Mouse (Mus musculus) frontal cortex, postnatal 36 days (tissue): ENCODE data around the gene Gclm.
"Not testable (repeated sequence)": the region's sequence is repeated elsewhere in the genome, so short reads cannot be mapped to it uniquely, and the experiment has no call there.

Experiments used
- DNase-seq, 2 experiments: peaks; one replicate each; pipeline ENCODE4 v3.0.0; 2022; ENCODE audit warnings: low spot score in 2 of 2

Gene Gclm

DNA sequence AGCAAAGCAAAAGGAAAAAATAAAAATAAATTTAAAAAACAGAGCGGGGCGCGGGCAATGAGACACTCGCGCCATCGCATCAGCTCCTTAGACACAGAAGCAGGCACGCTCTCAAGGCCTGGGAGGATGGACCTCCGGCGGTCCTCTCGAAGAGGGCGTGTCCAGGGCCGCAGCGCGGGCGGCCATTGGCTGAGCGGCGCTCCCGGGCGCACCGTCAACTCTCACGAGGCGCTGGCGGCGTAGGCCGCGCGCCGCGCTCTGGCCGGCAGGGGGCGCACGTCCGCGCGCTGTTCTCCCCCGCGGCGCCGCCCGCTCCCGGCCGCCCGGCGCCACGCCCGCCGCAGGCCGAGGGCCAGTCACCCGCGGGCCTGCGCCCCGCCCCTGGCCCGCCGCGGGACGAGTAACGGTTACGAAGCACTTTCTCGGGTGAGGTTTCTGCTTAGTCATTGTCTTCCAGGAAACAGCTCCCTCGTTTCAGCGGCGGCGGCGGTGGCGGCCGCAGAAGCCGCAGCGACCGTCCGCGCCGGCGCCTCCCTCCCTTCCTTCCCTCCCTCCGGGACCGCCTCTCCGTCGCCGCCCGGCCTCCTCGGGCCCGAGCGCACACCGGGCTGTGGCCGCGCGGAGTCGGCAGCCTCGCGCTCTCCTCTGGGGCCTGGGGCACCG is at the start of gene Gclm:
Gene Gclm (plus strand): TSS at position 343 of the 663 bp plus-strand sequence.
- peak; percentile 88 to 93 for DNase-seq

DNA sequence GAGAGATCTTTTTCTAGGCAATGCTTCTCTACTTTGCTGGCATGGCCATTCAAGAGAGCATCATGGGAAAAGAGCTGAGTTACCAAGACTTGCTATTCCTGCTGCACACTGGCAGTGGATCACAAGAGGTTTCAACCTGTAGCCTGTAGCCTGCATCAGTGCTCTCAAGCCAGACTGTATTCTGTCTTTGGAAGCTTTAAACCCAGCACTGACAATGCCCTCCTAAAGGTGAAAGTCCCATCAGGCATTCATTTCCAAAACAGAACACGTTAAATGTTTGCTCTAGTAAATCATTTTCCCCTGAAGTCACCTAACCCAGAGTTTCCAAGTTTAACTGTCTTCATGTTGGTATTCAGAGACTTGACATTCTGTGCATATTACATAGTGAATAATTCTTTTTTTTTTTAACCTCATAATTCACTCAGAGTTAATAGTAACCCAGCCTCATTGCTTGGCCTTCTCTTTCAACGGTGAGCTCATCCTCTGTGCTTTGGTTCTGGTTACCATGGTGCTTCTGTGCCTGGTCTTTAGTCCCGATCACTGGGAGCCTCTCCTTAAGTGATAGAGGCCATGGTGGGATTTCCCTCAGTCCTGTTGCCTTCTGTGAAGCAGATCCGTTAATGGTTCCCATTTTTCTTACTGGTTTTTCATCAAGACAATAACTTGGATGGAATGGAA is 48.6 kb upstream of the Gclm start:
- no peak for DNase-seq

DNA sequence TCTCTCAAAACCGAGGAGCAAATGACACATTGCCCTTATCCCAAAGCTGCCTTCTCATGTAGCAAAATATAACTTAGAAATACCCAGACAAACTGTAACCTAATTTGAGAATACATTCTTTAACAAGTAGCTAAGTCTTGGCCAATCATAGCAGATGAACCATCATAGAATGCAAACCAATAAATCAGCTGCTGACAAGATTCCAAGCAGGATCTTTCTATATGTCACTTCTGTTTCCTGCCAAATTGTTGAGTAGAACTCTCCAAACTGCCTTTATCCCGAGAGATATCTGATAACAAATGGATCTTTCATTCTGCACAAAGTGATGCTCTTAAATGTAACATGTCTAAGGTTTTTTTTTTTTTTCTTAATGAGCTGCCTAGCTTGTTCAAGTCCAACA is 46.8 kb upstream of the Gclm start:
- DNase-seq = no peak

DNA sequence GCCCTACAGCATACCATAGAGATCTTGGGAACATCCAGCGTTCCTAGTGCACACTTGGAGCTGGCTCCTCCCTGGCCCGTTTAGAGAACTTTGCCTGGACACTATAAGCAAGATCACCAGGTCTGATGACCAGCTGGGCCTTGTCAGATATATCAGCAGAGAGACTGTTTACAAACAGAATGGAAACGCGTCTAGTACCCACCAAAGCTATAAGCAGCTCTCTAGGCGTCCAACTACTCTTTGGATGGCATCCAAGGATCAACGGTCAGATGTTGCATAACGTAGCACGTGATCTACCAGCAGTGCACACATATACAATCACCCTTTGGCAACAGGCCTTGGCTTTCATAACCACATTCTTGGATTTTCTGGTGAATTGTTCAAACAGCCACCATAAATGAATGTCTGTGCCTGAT is 46.4 kb upstream of the Gclm start:
- no peak for DNase-seq

DNA sequence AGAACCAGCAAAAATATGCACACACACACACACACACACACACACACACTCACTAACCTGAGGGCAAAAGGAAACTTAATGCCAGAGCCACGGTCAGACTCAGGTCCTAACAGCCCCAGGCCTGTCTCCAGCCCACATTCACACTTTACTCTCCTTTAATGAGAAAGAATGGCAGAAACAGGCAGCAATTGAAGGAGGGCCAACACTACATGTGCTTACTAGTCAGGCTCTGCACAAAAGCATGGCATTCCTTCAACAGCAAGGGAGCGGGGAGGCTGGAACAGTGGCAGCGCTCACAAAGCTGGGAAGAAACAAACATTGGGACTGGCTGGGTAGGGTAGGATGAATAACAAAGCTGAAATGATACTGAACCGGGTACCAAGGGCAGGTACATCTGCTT is 45.8 kb upstream of the Gclm start:
- DNase-seq = no peak

DNA sequence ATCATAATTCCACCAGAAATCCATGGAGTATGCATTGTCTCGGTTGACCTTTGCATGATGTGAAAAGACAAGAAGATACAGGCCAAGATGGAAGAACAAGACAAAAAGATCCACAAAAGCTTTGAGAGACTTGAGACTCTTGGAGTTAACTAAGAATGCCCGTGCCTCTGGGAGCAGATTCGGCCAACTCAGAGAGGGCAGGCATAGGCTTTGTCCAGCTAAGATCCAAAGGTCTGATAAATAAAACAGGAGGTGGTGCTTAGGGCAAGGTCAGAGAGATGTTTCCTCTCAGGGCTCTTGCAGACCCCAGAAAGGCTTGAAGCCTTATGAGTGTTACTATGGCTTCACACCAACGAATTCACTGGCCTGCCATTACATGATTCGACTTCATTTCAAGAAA is 45.3 kb upstream of the Gclm start:
- DNase-seq = no peak

DNA sequence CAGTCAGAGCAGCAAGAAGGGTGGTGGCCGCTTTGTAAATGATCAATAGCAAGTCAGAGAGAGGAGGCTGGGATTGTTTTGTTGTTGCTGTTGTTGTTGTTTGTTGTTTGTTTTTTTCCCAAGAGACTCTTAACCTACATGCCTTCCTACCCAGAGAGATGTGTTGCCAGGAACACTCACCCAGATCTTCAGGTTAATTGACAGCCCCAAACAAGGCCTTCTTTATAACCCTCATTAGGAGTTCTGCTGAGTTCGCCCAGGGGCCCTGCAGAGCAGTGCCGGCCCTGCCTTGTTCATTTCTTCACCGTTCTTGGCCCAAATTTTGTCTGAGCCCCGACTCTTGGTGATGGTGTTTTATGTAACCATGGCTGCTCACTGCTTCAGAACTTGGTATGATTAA is 44.9 kb upstream of the Gclm start:
- no peak for DNase-seq

DNA sequence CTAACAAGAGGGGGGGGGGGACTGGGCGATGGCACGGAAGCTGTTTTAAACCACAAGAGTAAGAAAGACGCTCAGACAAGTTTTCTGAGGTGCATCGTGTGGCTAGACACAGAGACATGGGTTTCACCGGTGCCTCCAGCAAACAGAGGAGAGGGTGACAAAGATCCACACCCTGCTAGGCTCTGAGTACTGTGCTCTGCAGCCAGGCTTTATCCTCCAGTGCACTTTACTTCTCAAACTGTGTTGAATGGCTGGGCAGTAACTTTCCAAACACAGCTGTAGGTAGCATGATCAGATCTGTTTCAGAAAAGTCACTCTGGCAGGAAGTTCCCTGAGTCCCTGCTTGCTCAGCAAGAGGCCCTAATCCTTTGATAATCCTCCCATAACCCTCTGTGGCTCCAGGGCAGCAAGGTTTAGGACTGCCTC is 43.0 kb upstream of the Gclm start:
- DNase-seq = no peak

DNA sequence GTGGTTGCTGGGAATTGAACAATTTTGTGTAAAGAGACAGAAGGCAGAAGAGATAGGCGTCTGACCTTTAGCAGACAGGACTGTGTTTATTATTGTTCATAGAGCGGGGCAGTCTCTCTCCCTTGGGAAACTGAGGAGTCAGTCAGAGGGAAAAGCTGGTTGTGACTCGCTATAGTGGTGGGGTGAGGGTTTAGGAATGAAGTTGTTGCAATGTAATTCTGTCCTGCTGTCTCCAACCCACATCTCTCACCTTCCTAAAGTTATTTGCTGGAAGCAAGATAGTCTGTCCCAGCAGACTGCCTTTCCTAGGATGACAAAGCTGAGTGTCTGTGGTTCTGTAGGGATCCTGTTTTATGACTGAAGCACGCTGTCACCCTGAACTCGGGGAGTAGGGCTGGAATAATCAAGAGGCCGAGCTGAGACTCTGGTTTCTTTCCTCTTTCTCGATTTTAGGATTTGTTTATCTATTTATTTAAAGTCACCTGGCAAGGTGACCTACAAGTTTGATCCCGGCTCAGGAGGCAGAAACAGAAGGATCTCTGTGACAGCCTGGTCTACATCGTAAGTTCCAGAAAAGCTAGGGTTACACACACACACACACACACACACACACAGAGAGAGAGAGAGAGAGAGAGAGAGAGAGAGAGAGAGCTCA is 41.6 kb upstream of the Gclm start:
- DNase-seq = no peak

DNA sequence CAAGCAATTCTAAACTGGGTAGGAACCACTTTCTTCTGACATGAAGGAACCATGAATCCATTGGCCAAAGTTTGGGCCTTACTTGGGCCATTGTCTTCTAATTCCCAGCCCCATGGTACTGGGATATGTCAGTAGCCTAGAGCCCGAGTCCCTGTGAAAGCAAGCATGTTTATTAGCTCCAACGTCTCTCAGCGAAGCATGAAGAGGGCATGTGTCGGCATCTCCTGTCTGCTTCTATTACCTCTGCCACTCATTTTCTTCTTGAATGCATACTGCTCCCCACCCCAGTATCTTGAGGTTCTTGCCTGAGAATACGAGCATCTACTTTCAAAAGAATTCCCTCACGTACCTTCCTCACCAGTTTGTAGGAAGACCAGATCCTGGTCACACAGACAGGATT is 39.6 kb upstream of the Gclm start:
- no peak for DNase-seq

DNA sequence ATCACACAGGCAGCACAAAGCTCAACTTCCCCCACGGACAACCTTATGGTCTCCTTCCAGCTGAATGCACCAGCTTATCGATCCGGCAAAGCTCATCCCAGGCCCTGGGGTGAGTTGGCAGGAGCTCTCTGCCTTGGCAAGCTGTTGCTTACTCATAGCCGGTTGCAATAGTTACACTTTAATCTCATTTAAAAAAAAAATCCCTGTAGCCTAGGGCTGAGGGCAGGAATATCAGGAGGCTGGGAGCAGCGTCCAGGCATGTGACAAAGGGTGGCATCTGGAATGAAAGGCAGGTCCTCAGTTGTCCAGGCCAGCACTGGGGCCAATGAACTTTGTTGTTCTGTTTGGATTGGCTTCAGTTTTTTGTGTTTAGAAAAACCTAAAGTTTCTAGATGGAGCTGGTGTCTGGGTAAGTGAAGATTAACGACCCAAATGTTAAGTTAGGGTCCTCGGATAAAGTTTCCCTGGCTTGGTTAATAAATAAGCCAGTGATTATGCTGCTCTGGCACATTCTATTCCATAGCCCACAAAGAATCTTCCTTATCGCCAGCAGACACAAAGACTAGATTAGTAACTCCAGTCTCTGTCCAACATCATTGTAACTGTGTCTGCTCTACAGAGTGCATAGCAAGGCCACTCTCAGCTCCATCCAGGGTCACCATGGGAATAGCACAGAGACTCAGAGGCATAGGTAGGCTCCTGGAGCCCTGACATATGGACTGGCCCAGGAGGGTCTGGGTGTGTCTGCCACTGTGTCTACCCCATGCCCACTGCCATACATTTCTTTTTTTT is 38.9 kb upstream of the Gclm start:
- DNase-seq = no peak

DNA sequence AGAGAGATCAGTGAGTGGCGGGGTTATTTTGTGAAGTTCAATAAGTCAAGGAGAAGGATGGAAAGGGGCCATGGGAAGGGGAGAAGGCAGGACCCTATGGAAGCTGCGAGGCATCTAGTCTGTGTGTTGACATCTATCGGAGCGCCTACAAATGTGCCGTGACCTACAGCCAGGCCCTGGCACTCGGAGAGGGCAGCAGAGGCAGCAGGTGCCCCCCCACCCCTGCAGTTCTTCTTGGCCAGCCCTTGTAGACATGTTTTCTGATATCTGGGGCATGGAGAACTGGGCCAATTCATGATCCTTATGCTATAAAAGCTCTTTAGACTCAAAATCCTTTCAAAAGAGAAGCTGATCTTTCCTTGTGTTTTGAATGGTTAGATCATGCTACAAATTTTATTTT is 37.6 kb upstream of the Gclm start:
- no peak for DNase-seq

DNA sequence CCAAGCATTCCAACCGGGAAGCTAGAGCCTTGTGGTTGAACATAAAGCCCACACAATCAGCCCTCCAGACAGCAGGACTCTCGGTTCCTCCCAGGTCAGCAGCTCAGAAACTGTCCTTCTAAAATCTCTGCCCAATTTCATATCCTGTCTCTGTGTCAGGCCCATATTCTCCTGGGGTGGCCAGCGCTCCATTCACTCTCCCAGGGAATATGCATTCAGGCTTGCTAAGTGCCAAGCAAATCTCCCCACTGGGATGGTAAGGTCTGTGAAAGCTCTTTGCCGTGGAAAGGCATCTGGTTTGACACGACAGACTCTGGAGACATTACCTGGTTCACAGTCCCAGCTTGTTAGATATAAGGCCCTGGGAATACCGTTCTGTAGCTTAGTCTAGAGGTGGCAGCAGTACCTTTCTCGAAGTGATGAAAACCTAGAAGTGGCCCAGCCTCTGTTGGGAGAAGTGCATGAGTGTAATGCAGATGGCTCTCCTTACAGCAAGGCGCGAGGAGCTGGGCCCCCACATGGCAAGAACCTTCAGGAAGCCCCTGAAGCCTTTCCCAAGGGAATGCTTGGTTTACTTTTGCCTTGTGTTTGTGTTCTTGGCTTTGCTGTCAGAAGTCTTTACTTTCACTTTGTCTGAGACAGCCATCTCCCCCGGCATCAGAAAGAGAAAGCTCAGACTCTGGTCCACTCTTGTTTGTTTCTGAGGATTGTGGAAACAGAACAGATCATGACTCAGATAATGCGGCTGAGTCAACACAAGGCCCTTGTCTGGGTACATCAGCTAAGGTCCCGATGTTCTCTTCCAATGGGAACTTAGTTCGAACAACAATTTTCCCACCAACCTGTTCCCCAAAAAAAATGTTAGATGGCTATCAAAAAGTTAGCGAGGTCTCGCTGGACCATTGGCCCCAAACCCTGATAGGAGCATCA is 36.8 kb upstream of the Gclm start:
- DNase-seq = no peak

DNA sequence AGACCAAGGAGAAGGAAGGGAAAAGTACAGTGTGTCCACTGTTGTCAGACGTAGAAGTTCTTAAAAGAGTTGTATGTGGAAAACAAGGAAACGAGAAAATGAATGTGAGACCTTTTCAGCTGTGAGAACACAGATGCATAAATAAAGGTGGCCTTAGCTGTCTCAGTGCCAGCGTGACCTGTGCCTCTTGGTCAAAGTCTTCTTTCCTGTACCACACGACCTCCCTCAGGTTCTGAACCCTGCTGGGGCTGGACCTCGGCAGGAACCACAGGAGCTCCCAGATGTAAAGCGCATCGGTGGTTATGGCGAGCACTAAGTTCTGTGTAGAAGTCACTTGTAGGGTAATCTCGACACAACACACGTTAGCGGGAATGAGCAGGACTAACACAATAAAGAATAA is 35.8 kb upstream of the Gclm start:
- no peak for DNase-seq

DNA sequence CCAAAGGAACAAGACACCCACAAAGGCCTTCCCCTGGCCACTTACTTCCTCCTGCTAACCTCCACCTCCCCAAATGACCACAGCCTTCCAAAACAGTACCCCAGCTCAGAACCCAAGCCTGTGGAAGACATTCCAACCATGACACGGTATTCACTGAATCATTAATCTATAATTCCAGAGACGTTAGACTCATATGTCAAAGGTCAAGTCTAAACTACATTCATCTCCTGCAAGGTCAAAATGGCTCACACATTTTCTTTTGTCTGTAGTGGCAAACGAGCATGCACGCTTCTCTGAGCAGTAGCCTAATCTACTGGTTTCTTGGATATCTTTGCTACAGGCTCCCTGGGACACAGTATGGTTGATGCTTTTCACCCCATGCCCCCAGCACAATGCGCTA is 34.9 kb upstream of the Gclm start:
- DNase-seq = no peak

DNA sequence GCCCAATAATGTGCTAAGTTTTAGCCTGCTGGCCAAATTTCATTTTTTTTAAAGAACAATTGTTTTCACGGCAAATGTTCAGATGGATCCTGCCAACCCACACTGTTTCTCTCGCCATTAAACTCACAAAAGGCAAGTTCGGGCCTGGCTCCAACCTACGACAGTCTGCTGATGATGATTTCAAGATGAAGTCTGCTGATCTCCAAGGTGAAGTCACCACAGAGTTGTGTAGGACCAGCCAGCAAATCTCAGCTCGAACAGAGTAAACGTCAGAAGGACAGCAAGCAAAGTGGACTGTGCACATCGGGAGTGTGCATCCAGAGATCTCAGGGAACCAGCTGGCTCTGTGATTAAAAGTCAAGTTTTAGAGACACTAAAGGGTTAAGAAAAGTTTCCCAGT is 34.5 kb upstream of the Gclm start:
- DNase-seq = no peak

DNA sequence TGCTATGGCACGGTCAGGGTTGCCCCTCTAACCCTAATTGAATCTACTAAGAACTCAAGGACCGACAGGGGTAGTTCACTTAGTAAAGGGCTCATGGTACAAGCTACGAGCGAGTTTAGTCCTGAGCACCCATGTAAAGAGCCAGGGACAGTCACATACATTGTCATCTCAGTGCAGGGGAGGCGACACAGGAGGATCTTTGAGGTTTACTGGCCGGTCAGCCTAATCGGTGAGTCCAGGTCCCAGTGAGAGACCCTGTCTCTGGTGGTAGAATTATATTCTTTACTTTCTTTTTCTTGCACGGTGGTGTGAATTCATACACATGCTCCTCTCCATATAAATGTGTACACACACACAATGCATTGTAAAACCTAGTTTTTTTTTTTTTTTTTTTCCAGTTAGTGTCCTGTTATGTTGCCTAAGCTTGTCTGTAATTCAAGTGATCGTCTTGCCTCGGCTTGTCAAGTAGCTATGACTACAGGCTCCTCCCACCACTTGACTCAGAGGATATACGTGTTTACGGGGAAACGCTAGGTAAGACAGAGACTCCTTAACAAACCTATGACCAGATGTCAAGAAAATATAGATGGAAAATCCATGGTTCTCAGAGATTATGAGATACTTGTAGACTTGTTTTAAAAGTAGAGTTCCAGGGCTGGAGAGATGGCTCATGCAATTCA is 33.8 kb upstream of the Gclm start:
- DNase-seq = no peak

DNA sequence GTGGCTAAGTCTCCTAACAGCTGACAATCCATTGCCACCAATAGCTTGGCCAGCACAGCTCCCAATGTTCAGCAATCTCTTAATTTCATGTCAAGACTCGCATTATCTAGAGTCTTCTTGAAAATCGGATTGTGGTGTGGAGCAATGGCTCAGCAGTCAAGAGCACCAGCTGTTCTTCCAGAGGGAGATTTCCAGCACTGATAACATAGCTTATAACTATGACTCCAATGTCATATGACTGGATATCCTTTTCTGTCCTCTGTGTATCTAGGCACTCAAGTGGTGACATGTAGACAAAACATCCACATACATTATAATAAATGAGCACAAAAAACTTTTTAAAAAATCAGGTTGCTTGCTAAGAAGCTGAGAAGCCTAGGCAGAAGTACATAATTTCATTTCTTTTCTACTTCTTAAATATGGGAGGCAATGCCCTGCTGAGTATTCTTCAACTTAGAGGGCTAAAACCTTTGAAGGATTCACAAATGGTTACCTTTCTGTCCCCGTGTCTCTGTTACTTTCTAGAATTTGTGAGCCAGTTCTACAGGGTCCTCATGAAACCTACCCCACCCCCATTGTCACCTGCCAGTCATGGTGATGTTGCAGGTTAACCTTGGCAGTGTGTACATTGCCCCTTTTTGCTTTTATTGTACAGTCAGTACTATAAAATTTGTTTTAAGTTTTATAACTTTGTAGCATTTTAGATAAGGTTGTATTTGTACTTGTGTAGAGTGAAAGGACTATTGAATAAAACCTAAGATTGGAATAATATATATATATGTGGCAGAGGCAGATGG is 23.9 kb upstream of the Gclm start:
- no peak for DNase-seq

DNA sequence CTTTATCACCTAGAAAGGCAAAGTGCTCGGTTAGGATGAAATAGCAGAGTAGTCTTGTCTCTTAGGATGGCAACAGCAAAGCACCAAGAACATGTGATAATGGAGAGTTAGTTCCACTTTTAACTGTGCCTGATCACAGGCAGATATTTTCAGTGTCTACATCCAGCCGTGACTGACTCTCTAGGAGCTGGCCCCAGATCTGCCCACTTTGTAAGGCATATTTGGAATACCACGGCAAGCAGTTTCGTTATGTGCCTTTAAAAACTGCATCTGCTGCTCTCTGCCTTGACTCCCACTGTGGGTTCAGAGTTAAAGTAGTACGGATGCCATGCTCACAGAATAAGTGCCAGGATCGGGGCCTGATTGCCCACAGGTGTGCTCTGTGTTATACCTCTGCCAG is 18.4 kb upstream of the Gclm start:
- DNase-seq = not testable (repeated sequence)

DNA sequence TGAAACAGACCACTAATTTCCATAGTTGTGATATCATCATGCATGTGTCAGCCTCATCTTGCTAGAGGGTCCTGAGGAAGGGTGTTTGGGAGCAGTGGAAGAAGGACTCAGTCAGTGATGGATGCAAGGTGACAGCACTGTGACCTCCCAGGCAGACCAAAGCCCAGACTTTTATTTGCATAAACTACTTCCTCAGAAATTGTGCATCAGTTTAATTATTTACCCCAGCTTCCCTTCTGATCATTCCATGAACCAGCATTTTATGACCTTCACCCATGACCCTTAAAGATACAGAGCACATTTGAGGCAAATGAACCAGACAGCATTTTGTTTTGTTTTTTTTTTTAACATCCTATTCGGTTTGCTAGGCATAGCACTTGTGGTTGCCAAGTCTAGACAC is 9.6 kb upstream of the Gclm start:
- DNase-seq = no peak
